Mouse (Mus musculus) lung, adult 2 months (tissue): ENCODE measurements around the gene Gpr107.

Experiments used
- CTCF ChIP-seq: fragments of 200-500 bp; IDR thresholded peaks from 2 replicates; pipeline ENCODE4 v1.5.1; 2011; ENCODE audit warnings: mild to moderate bottlenecking, low read length, control low read depth; ENCODE audit not compliant: insufficient read depth
- POLR2A ChIP-seq: fragments of 200-500 bp; IDR thresholded peaks from 2 replicates; pipeline ENCODE4 v1.6.1; 2011; ENCODE audit warnings: low read depth, mild to moderate bottlenecking, control low read depth, low read length, borderline replicate concordance; ENCODE audit errors: extremely low read depth

DNA sequence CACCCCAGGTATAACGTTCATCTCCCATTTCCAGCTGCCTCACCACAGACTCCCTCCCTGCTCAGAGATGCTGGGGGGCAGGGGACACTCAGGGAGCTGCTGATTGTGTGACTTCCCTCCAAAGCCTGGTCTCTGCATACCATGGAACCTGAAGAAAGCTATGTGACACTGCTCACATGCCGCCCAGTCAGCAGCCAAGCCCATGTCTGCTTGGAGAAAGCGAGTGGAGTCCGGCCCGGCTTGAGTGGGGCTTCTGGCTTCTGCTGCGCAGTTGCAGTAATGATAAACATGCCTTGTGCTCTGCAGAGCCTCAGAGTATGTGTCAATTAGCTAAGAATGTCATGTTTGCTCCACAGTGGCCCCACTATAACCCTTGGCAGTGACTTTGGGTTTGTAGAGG lies 67.4 kb downstream of the Gpr107 start:
- TF ChIP-seq CTCF = no peak
- no peak for TF ChIP-seq POLR2A
